Mouse (Mus musculus) small intestine, adult 2 months (tissue): ENCODE results near the gene Slc16a13.

Experiments used
- CTCF ChIP-seq: fragments of 200-500 bp; IDR thresholded peaks from 2 replicates; pipeline ENCODE4 v1.5.1; 2012; ENCODE audit warnings: low read depth, mild to moderate bottlenecking, control low read depth, inconsistent platforms, low read length, moderate library complexity, mixed read lengths; ENCODE audit not compliant: insufficient replicate concordance, insufficient read length; ENCODE audit errors: extremely low read depth
- POLR2A ChIP-seq: fragments of 200-500 bp; IDR thresholded peaks from 2 replicates; pipeline ENCODE4 v1.6.1; 2012; ENCODE audit warnings: low read depth, mild to moderate bottlenecking, control low read depth, inconsistent platforms, low read length, moderate library complexity

DNA sequence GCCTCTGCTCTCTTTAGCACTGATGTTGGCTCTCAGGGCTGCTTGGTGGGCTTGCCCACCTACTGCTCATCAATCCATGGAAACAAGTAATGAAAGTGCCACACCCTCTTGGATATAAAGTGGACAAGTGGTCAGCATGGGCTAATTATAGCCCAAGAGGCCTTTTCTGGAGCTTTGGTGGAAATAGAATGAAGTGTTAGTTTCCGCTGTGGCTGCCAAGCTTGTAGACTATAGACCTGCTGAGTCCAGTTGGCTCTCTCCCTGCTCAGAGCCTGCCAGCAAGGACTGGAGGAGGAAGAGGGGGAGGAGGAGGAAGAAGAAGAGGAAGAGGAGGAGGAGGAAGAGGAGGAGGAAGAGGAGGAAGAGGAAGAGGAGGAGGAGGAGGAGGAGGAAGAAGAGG lies 45.5 kb upstream of the Slc16a13 start:
- TF ChIP-seq POLR2A (no peak), CTCF (no peak)
